Mouse (Mus musculus): ENCODE measurements around the gene Eras.
"Not testable (repeated sequence)": the region's sequence is repeated elsewhere in the genome, so short reads cannot be mapped to it uniquely, and the experiment has no call there.

Eras gene

GRCm38 (mm10) chrX:7915669-7916068, 12.7 kb downstream of the Eras start:
- not testable (repeated sequence) for DNase-seq (ENCODE audit: extremely low read depth, insufficient read length, low spot score)

GRCm38 (mm10) chrX:7910473-7910872, 17.9 kb downstream of the Eras start:
- no peak for DNase-seq (ENCODE audit: extremely low read depth, insufficient read length, low spot score)

DNA sequence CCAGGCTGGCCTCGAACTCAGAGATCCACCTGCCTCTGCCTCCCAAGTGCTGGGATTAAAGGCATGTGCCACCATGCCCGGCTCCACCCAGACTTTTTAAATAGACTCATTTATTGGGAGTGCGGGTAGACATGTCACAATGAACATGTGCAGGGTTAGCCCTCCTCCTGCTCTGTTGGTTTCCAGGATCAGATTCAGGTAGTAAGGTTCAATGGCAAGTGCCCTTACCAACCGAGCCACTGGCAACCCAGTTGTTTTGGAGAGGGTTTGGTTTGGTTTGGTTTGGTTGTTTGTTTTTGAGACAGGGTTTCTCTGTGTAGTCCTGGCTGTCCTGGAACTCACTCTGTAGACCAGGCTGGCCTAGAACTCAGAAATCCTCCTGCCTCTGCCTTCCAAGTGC, 19.2 kb downstream of the Eras start, which contains the start of gene Gm10490:
TSS of gene Gm10490 (plus strand) at position 301 of the 400 bp plus-strand sequence.
- not testable (repeated sequence) for DNase-seq (ENCODE audit: extremely low read depth, insufficient read length, low spot score)

DNA sequence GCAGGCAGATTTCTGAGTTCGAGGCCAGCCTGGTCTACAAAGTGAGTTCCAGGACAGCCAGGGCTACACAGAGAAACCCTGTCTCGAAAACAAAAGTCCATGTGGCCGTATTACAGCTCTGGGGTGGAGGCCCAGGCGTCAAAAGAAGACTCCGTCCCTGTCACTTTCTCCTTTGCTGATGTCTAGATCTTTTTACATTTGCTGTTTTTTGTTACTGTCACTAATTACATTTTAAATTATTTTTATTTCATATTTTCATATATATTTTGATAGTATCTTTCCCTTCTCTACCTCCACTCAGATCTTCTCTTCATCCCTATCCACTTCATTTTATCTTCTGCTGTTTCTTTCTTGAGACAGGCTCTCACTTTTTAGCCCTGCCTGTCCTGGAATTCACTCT, 20.7 kb downstream of the Eras start, which contains the start of gene Gm10491:
TSS of gene Gm10491 (minus strand) at position 101 of the 400 bp plus-strand sequence.
- DNase-seq (ENCODE audit: extremely low read depth, insufficient read length, low spot score) = no peak

DNA sequence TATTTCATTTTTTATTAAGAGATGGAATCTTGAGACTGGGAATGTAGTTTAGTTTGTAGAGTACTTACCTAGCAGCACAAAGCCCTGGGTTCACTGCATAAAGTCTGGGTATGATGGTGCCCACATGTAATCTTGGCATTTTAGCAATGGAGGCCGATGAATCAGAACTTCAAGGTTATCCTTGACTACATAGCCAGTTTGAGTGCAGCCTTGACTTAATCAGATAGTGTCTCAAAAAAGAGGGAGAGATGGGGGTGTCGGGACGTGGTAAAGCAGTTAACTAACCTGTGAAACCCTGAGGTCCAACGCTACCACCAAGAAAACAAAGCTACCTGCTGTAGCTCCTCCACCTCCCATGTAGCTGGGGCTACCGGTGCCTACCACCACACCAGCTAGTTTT, 24.0 kb downstream of the Eras start:
- no peak for DNase-seq (ENCODE audit: extremely low read depth, insufficient read length, low spot score)

DNA sequence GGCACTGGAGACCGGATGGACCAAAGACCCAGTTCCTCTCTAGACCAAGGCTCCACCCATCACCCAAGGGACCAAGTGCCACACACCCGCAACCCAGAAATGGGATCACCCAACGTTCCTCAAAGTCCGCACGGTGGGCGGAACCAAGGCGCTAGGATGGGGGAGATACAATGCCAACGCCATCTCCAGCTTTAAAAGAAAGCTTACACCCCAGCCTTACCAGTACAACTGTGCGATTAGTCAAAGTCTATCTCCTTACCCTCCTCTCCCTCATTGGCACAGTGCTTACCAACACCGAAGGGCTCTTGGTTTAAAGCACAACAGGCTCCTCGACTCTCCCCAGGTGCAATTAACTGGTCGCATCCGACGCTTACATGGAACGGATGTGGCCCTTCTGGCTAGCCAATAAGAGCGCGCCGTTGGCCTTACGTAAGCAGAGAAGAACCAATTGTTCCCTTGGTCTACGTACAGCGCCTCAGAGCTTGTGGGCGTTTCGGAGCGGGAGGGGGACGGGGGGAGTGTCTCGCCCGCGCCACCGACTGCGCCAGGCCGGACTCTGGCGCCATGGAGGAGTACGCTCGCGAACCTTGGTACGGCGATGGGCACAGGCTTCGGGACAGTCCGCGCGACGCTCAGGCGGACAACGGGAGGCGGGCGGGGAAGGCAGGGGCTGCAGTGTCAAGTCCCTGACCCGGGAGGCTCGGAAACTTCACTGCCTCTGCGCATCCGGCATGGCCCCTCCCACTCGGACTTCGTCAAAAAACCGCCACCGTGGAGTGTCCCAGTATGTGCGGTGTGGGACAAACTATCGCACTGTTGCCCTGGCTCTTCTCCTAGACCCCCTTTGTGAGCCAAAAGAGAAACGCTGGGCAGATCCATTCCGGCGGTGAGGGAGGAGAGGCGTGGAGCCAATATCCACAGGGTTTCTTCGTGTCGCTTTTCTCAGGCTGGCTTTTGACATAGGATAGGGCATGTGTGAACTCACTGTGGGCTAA, 29.2 kb downstream of the Eras start, which contains the start of the genes Pqbp1 and Timm17b:
TSS of gene Pqbp1 (minus strand) at position 390 of the 995 bp plus-strand sequence.
TSS of gene Timm17b (plus strand) at position 478 of the 995 bp plus-strand sequence.
- peak; percentile 88 for DNase-seq (ENCODE audit: extremely low read depth, insufficient read length, low spot score)

- no peak for DNase-seq (ENCODE audit: extremely low read depth, insufficient read length, low spot score)
These were observed 30.2 kb downstream of the Eras start for GRCm38 (mm10) chrX:7898211-7898610.

GRCm38 (mm10) chrX:7883841-7884567, 44.4 kb downstream of the Eras start, which contains the start of gene Slc35a2:
Gene Slc35a2 (plus strand): TSS chrX:7884028.
- peak; percentile 87 for DNase-seq (ENCODE audit: extremely low read depth, insufficient read length, low spot score)

DNA sequence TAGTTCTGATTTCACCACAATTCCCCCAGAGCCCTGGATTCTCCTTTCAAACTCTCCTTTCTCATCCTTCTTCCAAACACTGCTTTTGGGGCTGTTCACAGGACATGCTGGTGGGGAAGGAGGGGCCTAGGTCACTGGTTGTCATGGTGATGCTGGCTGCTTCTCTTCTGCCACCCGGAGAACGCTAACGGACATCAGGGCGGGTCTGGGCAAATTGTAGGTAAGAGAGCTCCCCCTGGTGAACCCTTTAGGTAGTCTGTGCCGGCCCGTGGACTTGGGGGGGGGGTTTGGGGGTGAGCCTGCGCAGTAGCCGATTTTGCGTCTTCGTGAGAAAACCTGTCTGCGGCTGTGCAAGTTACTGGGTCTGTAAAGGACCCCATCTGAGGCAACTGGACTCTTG, 48.6 kb downstream of the Eras start:
- peak; percentile 24 for DNase-seq (ENCODE audit: extremely low read depth, insufficient read length, low spot score)

DNA sequence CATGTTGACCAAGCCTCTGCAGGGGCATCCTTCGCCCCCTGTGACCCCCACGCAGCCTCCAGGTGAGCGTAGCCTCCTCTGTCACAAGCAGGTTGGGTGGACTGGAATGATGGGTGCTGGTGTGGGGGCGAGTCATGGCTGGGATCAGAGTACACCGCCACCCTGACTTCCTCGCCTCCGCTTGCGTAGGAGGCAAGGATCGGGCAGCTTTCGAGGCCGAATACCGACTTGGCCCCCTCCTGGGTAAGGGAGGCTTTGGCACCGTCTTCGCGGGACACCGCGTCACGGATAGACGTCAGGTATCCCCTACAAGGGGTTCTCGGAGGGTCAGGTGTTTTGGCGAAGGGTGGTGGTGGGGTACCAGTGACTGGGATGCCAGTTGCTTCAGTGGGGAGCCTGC, 49.9 kb downstream of the Eras start:
- DNase-seq (ENCODE audit: extremely low read depth, insufficient read length, low spot score) = no peak

DNA sequence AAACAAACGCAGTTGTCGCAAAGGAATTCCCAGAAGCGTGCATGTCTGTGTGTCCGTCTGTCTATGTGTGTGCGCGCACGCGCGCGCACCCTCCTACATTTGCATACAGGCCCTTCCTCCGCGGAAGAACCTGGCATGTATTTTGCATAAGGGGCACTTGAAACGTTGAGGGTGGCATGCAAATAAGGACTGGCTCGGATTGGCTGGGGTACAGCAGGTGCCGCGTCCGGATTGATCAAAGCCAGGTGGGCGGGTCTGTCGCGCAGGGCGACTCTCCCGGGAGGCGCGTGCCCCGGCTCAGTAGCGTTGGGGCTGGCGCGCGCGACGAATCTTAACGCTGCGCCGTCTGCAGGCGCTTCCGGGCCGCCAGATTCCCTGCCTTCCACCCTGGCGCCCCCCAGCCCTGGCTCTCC, 50.4 kb downstream of the Eras start, which contains the start of gene Pim2:
TSS of gene Pim2 (plus strand) at position 256 of the 413 bp plus-strand sequence.
- DNase-seq (ENCODE audit: extremely low read depth, insufficient read length, low spot score) = peak; percentile 89
